Mouse (Mus musculus) embryonic facial prominence, embryonic 13.5 days (tissue): ENCODE results near the gene Ypel2. TPM values are rescaled to one million over a fixed set of nuclear protein-coding genes. Genes with fewer than 3 reads are reported as not detected.

ENCODE experiments used
- ATAC-seq: fragments of 200-750 bp; cut with Nextera tagmentation; 2 replicates; pipeline ENCODE4 v1.8.0; 2017; ENCODE audit warnings: low read depth; ENCODE audit not compliant: insufficient number of reproducible peaks, insufficient read depth, low FRiP score, low TSS enrichment
- H3K27ac ChIP-seq: fragments of 300-500 bp; sonication (generic); 2 replicates; pipeline ENCODE4 v1.5.1; 2015; ENCODE audit warnings: moderate library complexity, mild to moderate bottlenecking, inconsistent platforms
- H3K27me3 ChIP-seq: fragments of 300-500 bp; sonication (generic); 2 replicates; pipeline ENCODE4 v1.6.1; 2015; ENCODE audit warnings: mild to moderate bottlenecking, inconsistent platforms
- H3K36me3 ChIP-seq: fragments of 300-500 bp; sonication (generic); 2 replicates; pipeline ENCODE4 v1.6.1; 2015; ENCODE audit warnings: mild to moderate bottlenecking, inconsistent platforms
- H3K4me1 ChIP-seq: fragments of 300-500 bp; sonication (generic); 2 replicates; pipeline ENCODE4 v1.6.1; 2015; ENCODE audit warnings: inconsistent platforms
- H3K4me2 ChIP-seq: fragments of 300-500 bp; sonication (generic); 2 replicates; pipeline ENCODE4 v1.6.1; 2015; ENCODE audit warnings: moderate library complexity, mild to moderate bottlenecking, inconsistent platforms
- H3K4me3 ChIP-seq: fragments of 300-500 bp; sonication (generic); 2 replicates; pipeline ENCODE4 v1.5.1; 2015; ENCODE audit warnings: mild to moderate bottlenecking, inconsistent platforms
- H3K9ac ChIP-seq: fragments of 300-500 bp; sonication (generic); 2 replicates; pipeline ENCODE4 v1.6.1; 2015; ENCODE audit warnings: mild to moderate bottlenecking, inconsistent platforms
- H3K9me3 ChIP-seq: fragments of 300-500 bp; sonication (generic); 2 replicates; pipeline ENCODE4 v1.6.1; 2016; ENCODE audit warnings: inconsistent platforms
- WGBS: fragments of 180-500 bp; shearing (Covaris S2); methylation state at CpG from one replicate; pipeline ENCODE4 v1.1.7; 2015; ENCODE audit warnings: mixed read lengths; 5-methylcytosine and 5-hydroxymethylcytosine counted together
- polyA plus RNA-seq: library from polyadenylated mRNA; unstranded; fragments of >200 nt; fragmentation: Nextera tagmentation; extraction: Ambion mirVana; gene quantifications from 2 replicates; pipeline ENCODE4 v1.2.1, GENCODE M21; 2015

Ypel2 gene
- polyA plus RNA-seq, 1 experiment from 2014 or later = 12.2 TPM

GRCm38 (mm10) chr11:86945058-86945457, 48.4 kb downstream of the Ypel2 start:
- Histone ChIP-seq H3K4me3 (no peak overlapping the region), H3K9me3 (no peaks in the 10 kb centered on the region), H3K4me1 (peaks cover 27% of the 10 kb centered on the region), H3K9ac (no peak overlapping the region), H3K27ac (peak overlapping the region; percentile 23; the same call in 1 of the 2 replicates), H3K27me3 (no peaks in the 10 kb centered on the region), H3K36me3 (peaks cover 49% of the 10 kb centered on the region), H3K4me2 (no peak overlapping the region)
- no peak for ATAC-seq
- 76% methylated on average over 8 of the region's 8 CpGs for WGBS

- H3K4me1 ChIP-seq = peaks cover 27% of the 10 kb centered on the region
- H3K27me3 ChIP-seq = no peaks in the 10 kb centered on the region
- WGBS = 55% methylated on average over 8 of the region's 8 CpGs
- no peak for ATAC-seq
- H3K27ac ChIP-seq = peak overlapping the region; percentile 22; the same call in 1 of the 2 replicates
- peaks cover 51% of the 10 kb centered on the region for H3K36me3 ChIP-seq
- no peaks in the 10 kb centered on the region for H3K9me3 ChIP-seq
- H3K4me2 ChIP-seq = no peak overlapping the region
- H3K4me3 ChIP-seq = no peak overlapping the region
- no peak overlapping the region for H3K9ac ChIP-seq
Observed at GRCm38 (mm10) chr11:86944539-86944938, 49.0 kb downstream of the Ypel2 start.

- Histone ChIP-seq H3K4me2 (no peak overlapping the region), H3K36me3 (peaks cover 51% of the 10 kb centered on the region), H3K9ac (no peak overlapping the region), H3K27me3 (no peaks in the 10 kb centered on the region), H3K4me3 (no peak overlapping the region), H3K9me3 (no peaks in the 10 kb centered on the region), H3K4me1 (peaks cover 22% of the 10 kb centered on the region), H3K27ac (no peak overlapping the region)
- no peak for ATAC-seq
- WGBS = 87% methylated on average over 8 of the region's 8 CpGs
Observed at GRCm38 (mm10) chr11:86941904-86942303, 51.6 kb downstream of the Ypel2 start.

- 77% methylated on average over 6 of the region's 6 CpGs for WGBS
- Histone ChIP-seq H3K4me1 (peaks cover 5% of the 10 kb centered on the region), H3K36me3 (peaks cover 44% of the 10 kb centered on the region), H3K27ac (no peak overlapping the region), H3K4me3 (no peak overlapping the region), H3K27me3 (no peaks in the 10 kb centered on the region), H3K4me2 (no peak overlapping the region), H3K9me3 (no peaks in the 10 kb centered on the region), H3K9ac (no peak overlapping the region)
- no peak for ATAC-seq
Observed at GRCm38 (mm10) chr11:86939503-86939902, 54.0 kb downstream of the Ypel2 start.

GRCm38 (mm10) chr11:86938551-86938950, 55.0 kb downstream of the Ypel2 start:
- ATAC-seq = no peak
- H3K9me3 ChIP-seq = no peaks in the 10 kb centered on the region
- no peaks in the 10 kb centered on the region for H3K4me1 ChIP-seq
- peaks cover 34% of the 10 kb centered on the region for H3K36me3 ChIP-seq
- 64% methylated on average over 3 of the region's 3 CpGs for WGBS
- no peak overlapping the region for H3K9ac ChIP-seq
- no peaks in the 10 kb centered on the region for H3K27me3 ChIP-seq
- no peak overlapping the region for H3K4me2 ChIP-seq
- no peak overlapping the region for H3K4me3 ChIP-seq
- no peak overlapping the region for H3K27ac ChIP-seq

- ATAC-seq = no peak
- Histone ChIP-seq H3K4me2 (no peak overlapping the region), H3K9me3 (no peaks in the 10 kb centered on the region), H3K36me3 (peaks cover 30% of the 10 kb centered on the region), H3K4me3 (no peak overlapping the region), H3K4me1 (no peaks in the 10 kb centered on the region), H3K9ac (no peak overlapping the region), H3K27ac (no peak overlapping the region), H3K27me3 (no peaks in the 10 kb centered on the region)
- 89% methylated on average over 4 of the region's 4 CpGs for WGBS
Observed at GRCm38 (mm10) chr11:86938108-86938507, 55.4 kb downstream of the Ypel2 start.

- WGBS = 47% methylated on average over 9 of the region's 9 CpGs
- H3K9ac ChIP-seq = no peak overlapping the region
- no peak for ATAC-seq
Observed at GRCm38 (mm10) chr11:86936938-86937337, 56.6 kb downstream of the Ypel2 start.

GRCm38 (mm10) chr11:86934895-86935294, 58.6 kb downstream of the Ypel2 start:
- H3K9me3 ChIP-seq = no peaks in the 10 kb centered on the region
- WGBS = 67% methylated on average over 2 of the region's 2 CpGs
- H3K9ac ChIP-seq = no peak overlapping the region
- no peaks in the 10 kb centered on the region for H3K27me3 ChIP-seq
- H3K4me3 ChIP-seq = no peak overlapping the region
- H3K4me2 ChIP-seq = no peak overlapping the region
- no peak overlapping the region for H3K27ac ChIP-seq
- ATAC-seq = no peak
- H3K36me3 ChIP-seq = peaks cover 6% of the 10 kb centered on the region
- H3K4me1 ChIP-seq = no peaks in the 10 kb centered on the region

More at GRCm38 (mm10) chr11:86936938-86937337, 56.6 kb downstream of the Ypel2 start:
- Histone ChIP-seq H3K9me3 (no peaks in the 10 kb centered on the region), H3K27me3 (no peaks in the 10 kb centered on the region), H3K4me2 (no peak overlapping the region), H3K27ac (peak overlapping the region; percentile 48; the same call in 1 of the 2 replicates), H3K4me3 (no peak overlapping the region), H3K4me1 (no peaks in the 10 kb centered on the region), H3K36me3 (peaks cover 23% of the 10 kb centered on the region)

- Histone ChIP-seq H3K4me3 (no peak overlapping the region), H3K36me3 (no peaks in the 10 kb centered on the region), H3K4me1 (no peaks in the 10 kb centered on the region), H3K9me3 (no peaks in the 10 kb centered on the region), H3K9ac (no peak overlapping the region), H3K27me3 (no peaks in the 10 kb centered on the region), H3K4me2 (no peak overlapping the region), H3K27ac (no peak overlapping the region)
- WGBS = 85% methylated on average over 2 of the region's 2 CpGs
- ATAC-seq = no peak
Observed at GRCm38 (mm10) chr11:86932201-86932600, 61.3 kb downstream of the Ypel2 start.

GRCm38 (mm10) chr11:86930636-86931180, 62.8 kb downstream of the Ypel2 start:
- H3K9ac ChIP-seq = no peak overlapping the region
- H3K4me2 ChIP-seq = no peak overlapping the region
- no peaks in the 10 kb centered on the region for H3K9me3 ChIP-seq
- no peak overlapping the region for H3K27ac ChIP-seq
- no peaks in the 10 kb centered on the region for H3K36me3 ChIP-seq
- no peak overlapping the region for H3K4me3 ChIP-seq
- WGBS = 75% methylated on average over 10 of the region's 10 CpGs
- ATAC-seq = no peak
- H3K27me3 ChIP-seq = no peaks in the 10 kb centered on the region
- H3K4me1 ChIP-seq = no peaks in the 10 kb centered on the region

- no peaks in the 10 kb centered on the region for H3K27me3 ChIP-seq
- H3K4me1 ChIP-seq = no peaks in the 10 kb centered on the region
- ATAC-seq = no peak
- H3K4me3 ChIP-seq = no peak overlapping the region
- H3K9ac ChIP-seq = no peak overlapping the region
- no peaks in the 10 kb centered on the region for H3K36me3 ChIP-seq
- H3K4me2 ChIP-seq = no peak overlapping the region
- no peaks in the 10 kb centered on the region for H3K9me3 ChIP-seq
- H3K27ac ChIP-seq = no peak overlapping the region
Observed at GRCm38 (mm10) chr11:86929985-86930384, 63.5 kb downstream of the Ypel2 start.

- H3K4me1 ChIP-seq = no peaks in the 10 kb centered on the region
- H3K4me3 ChIP-seq = no peak overlapping the region
- no peak overlapping the region for H3K9ac ChIP-seq
- H3K36me3 ChIP-seq = no peaks in the 10 kb centered on the region
- no peaks in the 10 kb centered on the region for H3K9me3 ChIP-seq
- ATAC-seq = no peak
- no peaks in the 10 kb centered on the region for H3K27me3 ChIP-seq
- no peak overlapping the region for H3K4me2 ChIP-seq
- 79% methylated on average over 4 of the region's 4 CpGs for WGBS
- H3K27ac ChIP-seq = no peak overlapping the region
Observed at GRCm38 (mm10) chr11:86929531-86929930, 64.0 kb downstream of the Ypel2 start.
